Mouse (Mus musculus) heart, adult 9 months (tissue): ENCODE measurements at regions not wholly inside any gene's neighbourhood (a gene's known extent, or its start where the extent isn't known, plus 50 kb on each side); places are given as distances from the start of the nearest gene placed in this dataset.
"Not testable (repeated sequence)": the region's sequence is repeated elsewhere in the genome, so short reads cannot be mapped to it uniquely, and the experiment has no call there.

Experiments
- DNase-seq, 2 experiments: peaks; one replicate each; pipeline ENCODE4 v3.0.0; 2022; ENCODE audit warnings: low spot score in 2 of 2

GRCm38 (mm10) chr2:10998798-10999197 lies 173.1 kb upstream of the Prkcq start:
- no peak for DNase-seq

- DNase-seq = no peak
Measured at GRCm38 (mm10) chr2:10999217-10999618, 172.7 kb upstream of the Prkcq start.

- DNase-seq = no peak
Measured at GRCm38 (mm10) chr2:11005806-11006205, 166.1 kb upstream of the Prkcq start.

GRCm38 (mm10) chr2:11011041-11011962 lies 160.6 kb upstream of the Prkcq start:
- DNase-seq = no peak

GRCm38 (mm10) chr2:11012312-11012860 lies 159.5 kb upstream of the Prkcq start:
- DNase-seq = no peak

- DNase-seq = no peak
Measured at GRCm38 (mm10) chr2:11013154-11013553, 158.8 kb upstream of the Prkcq start.

- DNase-seq = no peak
Measured at GRCm38 (mm10) chr2:11016446-11016845, 155.5 kb upstream of the Prkcq start.

GRCm38 (mm10) chr2:11032891-11033290 lies 139.0 kb upstream of the Prkcq start:
- no peak for DNase-seq

GRCm38 (mm10) chr2:11034178-11034577 lies 137.7 kb upstream of the Prkcq start:
- DNase-seq = no peak

- no peak for DNase-seq
Measured at GRCm38 (mm10) chr2:11037343-11037742, 134.6 kb upstream of the Prkcq start.

GRCm38 (mm10) chr2:11038440-11038839 lies 133.5 kb upstream of the Prkcq start:
- DNase-seq = no peak

GRCm38 (mm10) chr2:11040005-11040404 lies 131.9 kb upstream of the Prkcq start:
- no peak for DNase-seq

GRCm38 (mm10) chr2:11044727-11045274 lies 127.1 kb upstream of the Prkcq start:
- no peak for DNase-seq

- no peak for DNase-seq
Measured at GRCm38 (mm10) chr2:11051621-11052020, 120.3 kb upstream of the Prkcq start.

GRCm38 (mm10) chr2:11059731-11060425 lies 112.0 kb upstream of the Prkcq start:
- DNase-seq = peak; percentile 2 to 22

- DNase-seq = no peak
Measured at GRCm38 (mm10) chr2:11067384-11067783, 104.5 kb upstream of the Prkcq start.

- DNase-seq = no peak
Measured at GRCm38 (mm10) chr2:11083536-11083935, 88.4 kb upstream of the Prkcq start.

GRCm38 (mm10) chr2:11086996-11087395 lies 84.9 kb upstream of the Prkcq start:
- no peak for DNase-seq

- DNase-seq = not testable (repeated sequence)
Measured at GRCm38 (mm10) chr2:11099834-11100622, 71.9 kb upstream of the Prkcq start.

- peak in 1 of 2 experiments; percentile 16 for DNase-seq
Measured at GRCm38 (mm10) chr2:11113191-11113590, 58.7 kb upstream of the Prkcq start.

GRCm38 (mm10) chr2:11118625-11119024 lies 53.3 kb upstream of the Prkcq start:
- no peak for DNase-seq
